Mouse (Mus musculus) megakaryocyte, embryonic 14.5 days (primary cell): ENCODE results near the gene Magi2.

Source experiments
- FLI1 ChIP-seq: IDR thresholded peaks from 2 replicates; pipeline ENCODE4 v1.6.1; 2012; ENCODE audit warnings: low read length, inconsistent platforms, mixed read lengths
- GATA1 ChIP-seq: IDR thresholded peaks from 3 replicates; pipeline ENCODE4 v1.6.1; 2012; ENCODE audit warnings: mixed read lengths, low read length, inconsistent platforms, borderline replicate concordance

DNA sequence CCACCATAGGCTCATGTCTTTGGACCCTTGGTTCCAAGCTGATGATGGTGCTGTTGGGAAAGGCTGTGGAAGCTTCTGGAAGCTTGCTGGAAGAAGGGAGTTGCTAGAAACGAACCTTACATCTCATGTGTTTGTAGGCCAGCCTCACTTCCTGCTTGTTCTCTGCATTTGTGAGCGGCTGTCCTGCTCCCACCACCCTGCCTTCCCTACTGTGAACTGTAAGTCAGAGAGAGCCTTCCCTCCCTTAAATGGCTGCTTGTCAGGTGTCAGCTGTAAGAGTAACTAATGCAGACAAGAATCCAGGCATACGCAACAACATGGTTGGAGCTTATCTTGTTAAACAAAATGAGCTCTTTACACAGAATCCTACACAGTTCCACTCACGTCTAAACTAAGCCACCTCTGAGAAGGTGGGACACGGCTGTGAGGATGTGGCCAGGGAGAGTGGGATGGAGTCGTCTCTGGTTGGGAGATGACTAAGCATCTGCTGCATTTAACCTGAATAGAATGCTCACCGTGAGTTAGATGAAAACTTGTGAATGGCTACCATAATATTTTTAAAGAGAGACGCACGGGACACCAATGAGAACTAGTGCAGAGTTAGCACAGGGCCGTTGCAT, 1442.0 kb downstream of the Magi2 start:
- TF ChIP-seq FLI1, result no peak
- TF ChIP-seq GATA1, result no peak
